Mouse (Mus musculus) bone marrow, adult 2 months (tissue): ENCODE data around the gene Rbm7. TPM values are rescaled to one million over a fixed set of nuclear protein-coding genes. Genes with fewer than 3 reads are reported as not detected.
A peak's percentile ranks its signal among the peaks of the same experiment; 100 is the strongest.

Experiments used
- H3K27ac ChIP-seq: fragments of 200-500 bp; 2 replicates; pipeline ENCODE4 v1.5.1; 2012; ENCODE audit warnings: low read depth, mild to moderate bottlenecking, control low read depth, inconsistent platforms, low read length; ENCODE audit not compliant: control insufficient read depth, poor library complexity, insufficient read depth
- H3K4me1 ChIP-seq: fragments of 200-500 bp; 2 replicates; pipeline ENCODE4 v1.6.1; 2011; ENCODE audit warnings: low read length; ENCODE audit not compliant: control insufficient read depth, insufficient read depth
- H3K4me3 ChIP-seq: fragments of 200-500 bp; replicated peaks from 2 replicates; pipeline ENCODE3; 2011; ENCODE audit warnings: mild to moderate bottlenecking, low read depth, low read length, control low read depth; ENCODE audit not compliant: control insufficient read depth
- CTCF ChIP-seq: fragments of 200-500 bp; IDR thresholded peaks from 2 replicates; pipeline ENCODE4 v1.5.1; 2011; ENCODE audit warnings: low read length, control low read depth; ENCODE audit not compliant: control insufficient read depth, insufficient read depth
- POLR2A ChIP-seq: fragments of 200-500 bp; IDR thresholded peaks from 2 replicates; pipeline ENCODE4 v1.6.1; 2011; ENCODE audit warnings: low read depth, mild to moderate bottlenecking, control low read depth, low read length, borderline replicate concordance; ENCODE audit not compliant: control insufficient read depth
- WGBS: fragments of 180-500 bp; shearing (Covaris S2); methylation state at CpG from one replicate; pipeline ENCODE4 v1.1.7; 2018; 5-methylcytosine and 5-hydroxymethylcytosine counted together
- polyA plus RNA-seq: library from polyadenylated mRNA; stranded (reverse); fragments of >200 nt; gene quantifications from 2 replicates; pipeline ENCODE4 v1.2.4, GENCODE M21; 2011; ENCODE audit warnings: low replicate concordance; ENCODE audit not compliant: missing spikeins, insufficient read depth, insufficient read length

Gene Rbm7
- polyA plus RNA-seq, 1 experiment = 22.1 TPM

DNA sequence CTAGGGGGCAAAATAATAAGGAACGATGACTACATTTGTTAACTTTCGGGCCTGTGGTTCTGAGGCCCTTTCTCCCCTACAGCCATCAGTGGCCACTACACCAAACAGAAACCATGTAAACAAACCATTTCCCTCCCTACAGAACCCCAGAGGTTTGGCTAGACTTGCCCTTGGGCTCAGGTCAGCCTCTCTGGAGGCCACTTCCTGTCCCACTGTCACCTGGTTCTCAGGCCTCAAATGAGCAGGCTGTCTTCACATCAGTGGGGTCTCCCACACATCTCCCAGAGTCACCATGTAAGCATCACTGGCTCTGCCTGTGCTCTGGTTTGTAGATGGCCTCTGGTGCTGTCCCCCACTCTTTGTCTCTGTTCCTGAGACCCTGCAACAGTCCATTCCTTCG lies 39.1 kb downstream of the Rbm7 start:
- WGBS = 81% methylated on average over 3 of the region's 3 CpGs
- TF ChIP-seq POLR2A (no peak), CTCF (no peak)

DNA sequence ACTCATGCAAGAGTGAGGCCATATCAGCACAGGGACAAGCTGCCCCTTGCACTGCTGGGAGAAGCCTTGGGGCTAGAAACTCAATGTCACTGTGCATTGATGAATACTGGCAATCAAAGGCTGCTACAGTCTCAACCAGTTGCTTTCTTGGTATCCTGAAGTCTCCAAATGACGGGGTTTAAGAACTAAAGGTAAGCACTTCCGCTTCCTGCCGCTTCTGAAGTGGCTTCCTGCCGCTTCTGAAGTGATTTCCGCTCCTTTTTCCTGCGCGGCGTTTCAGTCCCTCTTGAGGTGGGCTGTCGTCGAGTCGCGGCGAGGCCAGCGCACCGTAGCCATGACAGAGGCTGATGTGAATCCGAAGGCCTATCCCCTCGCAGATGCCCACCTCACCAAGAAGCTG lies 45.0 kb downstream of the Rbm7 start:
- TF ChIP-seq CTCF = no peak
- TF ChIP-seq POLR2A = no peak
- 86% methylated on average over 17 of the region's 17 CpGs for WGBS
- H3K4me1 ChIP-seq = peaks cover 2% of the 10 kb centered on the region
- no peak overlapping the region for H3K4me3 ChIP-seq
- no peak overlapping the region for H3K27ac ChIP-seq

More for the DNA sequence above, 39.1 kb downstream of the Rbm7 start:
- no peaks in the 10 kb centered on the region; the same call in 1 of the 2 replicates for H3K4me1 ChIP-seq
- H3K27ac ChIP-seq = no peak overlapping the region
- no peak overlapping the region for H3K4me3 ChIP-seq

DNA sequence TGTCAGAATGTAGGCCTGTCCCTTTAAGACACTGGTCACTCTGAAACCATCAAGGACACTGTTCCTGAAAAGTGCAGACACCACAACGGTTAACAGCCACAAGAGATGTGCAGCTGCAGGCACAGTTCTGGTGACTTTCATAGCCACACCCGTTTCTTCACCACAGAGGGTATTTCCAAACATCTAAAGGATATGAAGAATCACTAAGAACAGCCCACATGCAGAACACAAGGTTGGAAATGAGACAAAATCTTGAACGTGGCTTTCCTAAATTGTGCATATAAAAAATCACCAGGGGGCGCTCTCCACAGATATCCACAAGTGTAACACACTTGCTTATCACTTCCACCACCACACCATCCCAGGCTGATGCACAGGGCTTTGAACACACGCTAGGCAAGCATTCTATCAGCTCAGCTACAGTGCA lies 47.3 kb downstream of the Rbm7 start:
- WGBS = 9% methylated on average over 5 of the region's 5 CpGs
- TF ChIP-seq CTCF = peak; percentile 42; the same call in 1 of the 2 replicates
- TF ChIP-seq POLR2A = no peak
- Histone ChIP-seq H3K4me1 (peaks cover 3% of the 10 kb centered on the region), H3K27ac (no peak overlapping the region), H3K4me3 (no peak overlapping the region)

DNA sequence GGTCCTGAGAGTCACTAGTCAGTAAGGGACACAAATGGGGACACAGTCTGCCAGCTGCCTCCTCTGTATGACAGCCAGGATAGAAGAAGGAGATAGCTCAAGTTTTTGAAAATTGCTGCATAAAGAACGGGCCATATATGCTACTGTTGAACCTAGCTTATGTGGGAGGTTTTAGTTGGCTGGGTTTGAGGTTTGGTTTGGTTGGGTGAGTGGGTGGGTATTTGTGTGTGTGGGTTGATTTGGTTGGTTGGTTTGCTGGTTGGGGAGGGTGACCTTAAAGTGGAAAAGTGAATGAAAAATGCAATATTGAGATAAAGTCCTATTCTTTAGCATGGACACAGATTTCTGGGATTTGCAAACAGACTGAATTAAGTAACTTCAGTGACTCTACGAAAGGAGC lies 50.3 kb downstream of the Rbm7 start:
- no peak overlapping the region for H3K4me3 ChIP-seq
- TF ChIP-seq CTCF (no peak), POLR2A (no peak)
- H3K4me1 ChIP-seq = peaks cover 5% of the 10 kb centered on the region
- 66% methylated on average over 2 of the region's 2 CpGs for WGBS
- H3K27ac ChIP-seq = no peak overlapping the region

DNA sequence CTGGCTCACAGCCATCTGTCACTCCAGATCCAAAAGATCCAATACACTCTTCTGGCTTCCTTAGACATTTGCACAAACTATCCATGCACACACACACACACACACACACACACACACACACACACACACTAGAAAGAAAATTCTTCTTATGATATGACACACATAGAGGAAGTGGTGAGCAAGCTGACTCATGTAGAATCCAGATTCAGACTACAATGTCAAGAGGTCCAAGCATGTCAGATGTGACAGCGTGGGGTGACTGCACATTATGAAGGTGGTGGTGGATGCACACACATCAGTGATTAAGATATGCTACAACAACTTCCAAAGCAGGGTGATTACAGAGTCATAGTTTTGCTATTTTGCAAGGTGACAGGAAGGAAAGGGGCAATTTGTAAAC lies 51.2 kb downstream of the Rbm7 start:
- Histone ChIP-seq H3K27ac (no peak overlapping the region), H3K4me3 (no peak overlapping the region), H3K4me1 (peaks cover 5% of the 10 kb centered on the region)
- TF ChIP-seq POLR2A = no peak
- WGBS = 5% methylated on average over 1 of the region's 1 CpGs

Other genes starting within 250 kb of the Rbm7 start
- 81.3 and 120 TPM in 2 replicates for gene Nxpe2, start 141.8 kb downstream of the Rbm7 start, polyA plus RNA-seq
- 64.8 and 68.4 TPM in 2 replicates for gene Rexo2, start 14.7 kb downstream of the Rbm7 start, polyA plus RNA-seq
- gene Gm5617, start 143 bp upstream of the Rbm7 start, polyA plus RNA-seq = 1.9 and 7.9 TPM in 2 replicates
- 3.1 and 12.8 TPM in 2 replicates for gene Nnmt, start 109.9 kb upstream of the Rbm7 start, polyA plus RNA-seq